Mouse (Mus musculus): ENCODE results near the gene Dennd4a.

DNA sequence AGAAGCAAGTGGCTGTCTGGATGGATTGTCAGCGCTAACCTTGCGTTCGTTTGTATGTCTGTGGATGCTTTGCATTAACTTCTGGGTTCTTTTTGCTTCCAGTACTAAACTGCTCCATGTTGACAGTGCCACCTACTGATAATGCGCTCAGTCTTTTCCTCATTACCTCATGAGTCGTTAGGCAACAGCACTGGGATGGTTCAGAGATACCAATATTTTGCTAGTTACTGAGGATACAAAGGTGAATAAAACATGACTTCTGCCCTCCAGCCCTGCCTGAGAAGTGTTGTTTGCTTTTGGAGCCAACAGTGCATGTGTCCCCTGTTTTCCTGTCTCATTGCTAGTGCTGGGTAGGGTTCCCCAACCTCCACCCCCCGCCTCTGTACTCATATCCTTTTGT is 3.1 kb downstream of the Dennd4a start:
- TF ChIP-seq GATA1 (IDR thresholded peaks at IDR 0.05; ENCODE audit: borderline replicate concordance, low read length) (no peak), FLI1 (IDR thresholded peaks at IDR 0.05; ENCODE audit: low read length) (no peak)

All from megakaryocyte, embryonic 14.5 days (primary cell).